Mouse (Mus musculus) lung, embryonic 16.5 days (tissue): Measurements from ENCODE around the gene Anapc16. TPM values are rescaled to one million over a fixed set of nuclear protein-coding genes. Genes with fewer than 3 reads are reported as not detected.

Source experiments
- ATAC-seq: fragments of 200-750 bp; cut with Nextera tagmentation; 2 replicates; pipeline ENCODE4 v1.8.0; 2017; ENCODE audit warnings: low read depth, mild to moderate bottlenecking, moderate library complexity
- H3K27ac ChIP-seq: fragments of 300-500 bp; sonication (generic); 2 replicates; pipeline ENCODE4 v1.5.1; 2014; ENCODE audit warnings: mild to moderate bottlenecking, control low read depth, low read length
- H3K27me3 ChIP-seq: fragments of 300-500 bp; sonication (generic); 2 replicates; pipeline ENCODE4 v1.6.1; 2014; ENCODE audit warnings: low read depth, low read length, mixed read lengths; ENCODE audit not compliant: control insufficient read depth, insufficient read depth
- H3K36me3 ChIP-seq: fragments of 300-500 bp; sonication (generic); 2 replicates; pipeline ENCODE4 v1.6.1; 2014; ENCODE audit warnings: low read length; ENCODE audit not compliant: control insufficient read depth, insufficient read depth
- H3K4me1 ChIP-seq: fragments of 300-500 bp; sonication (generic); replicated peaks from 2 replicates; pipeline ENCODE4 v1.6.1; 2014; ENCODE audit warnings: low read length, mixed read lengths; ENCODE audit not compliant: control insufficient read depth, insufficient read depth
- H3K4me2 ChIP-seq: fragments of 300-500 bp; sonication (generic); 2 replicates; pipeline ENCODE4 v1.6.1; 2014; ENCODE audit warnings: low read depth, low read length, control low read depth
- H3K4me3 ChIP-seq: fragments of 300-500 bp; sonication (generic); 2 replicates; pipeline ENCODE4 v1.5.1; 2014; ENCODE audit warnings: mild to moderate bottlenecking, low read length, control low read depth
- H3K9ac ChIP-seq: fragments of 300-500 bp; sonication (generic); 2 replicates; pipeline ENCODE4 v1.6.1; 2014; ENCODE audit warnings: low read length, control low read depth
- H3K9me3 ChIP-seq: fragments of 300-500 bp; sonication (generic); 2 replicates; pipeline ENCODE4 v1.6.1; 2016; ENCODE audit warnings: low read length; ENCODE audit not compliant: control insufficient read depth
- WGBS: fragments of 180-500 bp; shearing (Covaris S2); extraction: QIAGEN DNeasy Blood & Tissue Kit; methylation state at CpG from one replicate; pipeline ENCODE4 v1.1.7; 2014; 5-methylcytosine and 5-hydroxymethylcytosine counted together
- polyA plus RNA-seq: library from polyadenylated mRNA; unstranded; fragments of >200 nt; fragmentation: Nextera tagmentation; extraction: Ambion mirVana; gene quantifications from 2 replicates; pipeline ENCODE4 v1.2.1, GENCODE M21; 2015

The Anapc16 gene
- polyA plus RNA-seq, 1 experiment from 2014 or later: 103 TPM

- H3K27me3 ChIP-seq: no peaks in the 10 kb centered on the region
- H3K4me1 ChIP-seq: peaks cover 23% of the 10 kb centered on the region
- H3K9me3 ChIP-seq: no peaks in the 10 kb centered on the region
- H3K4me3 ChIP-seq: no peak overlapping the region
- H3K27ac ChIP-seq: peak overlapping the region; percentile 12; the same call in 1 of the 2 replicates
- no peak overlapping the region for H3K9ac ChIP-seq
- WGBS: 52% methylated on average over 2 of the region's 2 CpGs
- ATAC-seq: no peak
- no peak overlapping the region for H3K4me2 ChIP-seq
- no peaks in the 10 kb centered on the region for H3K36me3 ChIP-seq
Observed at GRCm38 (mm10) chr10:59963609-59964008, 39.3 kb downstream of the Anapc16 start.

GRCm38 (mm10) chr10:59959517-59959916 lies 43.4 kb downstream of the Anapc16 start:
- Histone ChIP-seq H3K4me3 (no peak overlapping the region), H3K27me3 (no peaks in the 10 kb centered on the region; the same call in 1 of the 2 replicates), H3K9me3 (no peaks in the 10 kb centered on the region), H3K36me3 (no peaks in the 10 kb centered on the region), H3K9ac (no peak overlapping the region), H3K4me1 (peaks cover 13% of the 10 kb centered on the region), H3K27ac (no peak overlapping the region), H3K4me2 (no peak overlapping the region)
- 73% methylated on average over 9 of the region's 12 CpGs for WGBS
- no peak for ATAC-seq

GRCm38 (mm10) chr10:59958458-59958857 lies 44.5 kb downstream of the Anapc16 start:
- ATAC-seq: 0 out of 2 replicates have a peak, but pooled peaks have one; percentile 21
- Histone ChIP-seq H3K36me3 (no peaks in the 10 kb centered on the region), H3K4me2 (no peak overlapping the region), H3K4me3 (no peak overlapping the region), H3K27me3 (no peaks in the 10 kb centered on the region; the same call in 1 of the 2 replicates), H3K4me1 (peaks cover 6% of the 10 kb centered on the region; the same call in 1 of the 2 replicates), H3K27ac (no peak overlapping the region), H3K9me3 (no peaks in the 10 kb centered on the region), H3K9ac (no peak overlapping the region)
- 47% methylated on average over 5 of the region's 5 CpGs for WGBS

GRCm38 (mm10) chr10:59957171-59958149 lies 45.5 kb downstream of the Anapc16 start:
- H3K36me3 ChIP-seq: no peaks in the 10 kb centered on the region
- no peak overlapping the region for H3K27ac ChIP-seq

GRCm38 (mm10) chr10:59956681-59957080 lies 46.3 kb downstream of the Anapc16 start:
- Histone ChIP-seq H3K4me2 (no peak overlapping the region), H3K9ac (no peak overlapping the region), H3K27ac (no peak overlapping the region), H3K4me1 (peaks cover 14% of the 10 kb centered on the region), H3K4me3 (no peak overlapping the region), H3K36me3 (no peaks in the 10 kb centered on the region), H3K27me3 (no peaks in the 10 kb centered on the region; the same call in 1 of the 2 replicates), H3K9me3 (no peaks in the 10 kb centered on the region)
- 62% methylated on average over 5 of the region's 5 CpGs for WGBS
- ATAC-seq: no peak

More at GRCm38 (mm10) chr10:59957171-59958149, 45.5 kb downstream of the Anapc16 start:
- Histone ChIP-seq H3K9me3 (no peaks in the 10 kb centered on the region), H3K27me3 (no peaks in the 10 kb centered on the region; the same call in 1 of the 2 replicates), H3K4me2 (no peak overlapping the region), H3K4me3 (no peak overlapping the region), H3K9ac (no peak overlapping the region), H3K4me1 (peaks cover 14% of the 10 kb centered on the region)
- ATAC-seq: no peak
- 31% methylated on average over 25 of the region's 25 CpGs for WGBS

GRCm38 (mm10) chr10:59953564-59954039 lies 49.3 kb downstream of the Anapc16 start:
- Histone ChIP-seq H3K9ac (no peak overlapping the region), H3K4me2 (no peak overlapping the region), H3K4me1 (peaks cover 34% of the 10 kb centered on the region), H3K36me3 (no peaks in the 10 kb centered on the region), H3K9me3 (no peaks in the 10 kb centered on the region), H3K4me3 (no peak overlapping the region), H3K27ac (no peak overlapping the region), H3K27me3 (no peaks in the 10 kb centered on the region; the same call in 1 of the 2 replicates)
- 29% methylated on average over 7 of the region's 7 CpGs for WGBS
- ATAC-seq: no peak

GRCm38 (mm10) chr10:59952781-59953563 lies 50.0 kb downstream of the Anapc16 start:
- H3K27me3 ChIP-seq: no peaks in the 10 kb centered on the region; the same call in 1 of the 2 replicates
- H3K4me1 ChIP-seq: peaks cover 36% of the 10 kb centered on the region
- peak overlapping the region; percentile 93 for H3K27ac ChIP-seq
- 26% methylated on average over 16 of the region's 16 CpGs for WGBS
- H3K36me3 ChIP-seq: no peaks in the 10 kb centered on the region
- H3K4me2 ChIP-seq: peak overlapping the region; percentile 77
- ATAC-seq: no peak
- no peaks in the 10 kb centered on the region for H3K9me3 ChIP-seq
- H3K4me3 ChIP-seq: peak overlapping the region; percentile 92
- peak overlapping the region; percentile 76 for H3K9ac ChIP-seq

- Histone ChIP-seq H3K4me1 (peaks cover 36% of the 10 kb centered on the region), H3K27ac (peak overlapping the region; percentile 93), H3K27me3 (no peaks in the 10 kb centered on the region), H3K9ac (peak overlapping the region; percentile 76), H3K4me2 (peak overlapping the region; percentile 77), H3K9me3 (no peaks in the 10 kb centered on the region), H3K36me3 (no peaks in the 10 kb centered on the region), H3K4me3 (peak overlapping the region; percentile 92)
- WGBS: under 1% methylated on average over 31 of the region's 31 CpGs
- peak; percentile 31 for ATAC-seq
Observed at GRCm38 (mm10) chr10:59952152-59952780, 50.7 kb downstream of the Anapc16 start.
